Mouse (Mus musculus): ENCODE data around the gene Ift81.

The Ift81 gene

GRCm38 (mm10) chr5:122547810-122548209 lies 66.5 kb downstream of the Ift81 start:
- DNase-seq (ENCODE audit: extremely low spot score): no peak

- DNase-seq (ENCODE audit: extremely low spot score): no peak
Observed at GRCm38 (mm10) chr5:122547251-122547714, 67.0 kb downstream of the Ift81 start.

- DNase-seq (ENCODE audit: extremely low spot score): no peak
Observed at GRCm38 (mm10) chr5:122543392-122543791, 70.9 kb downstream of the Ift81 start.

GRCm38 (mm10) chr5:122541871-122542270 lies 72.4 kb downstream of the Ift81 start:
- DNase-seq (ENCODE audit: extremely low spot score): no peak

- no peak for DNase-seq (ENCODE audit: extremely low spot score)
Observed at GRCm38 (mm10) chr5:122538077-122538476, 76.2 kb downstream of the Ift81 start.

- DNase-seq (ENCODE audit: extremely low spot score): no peak
Observed at GRCm38 (mm10) chr5:122537654-122538053, 76.7 kb downstream of the Ift81 start.

- DNase-seq (ENCODE audit: extremely low spot score): no peak
Observed at GRCm38 (mm10) chr5:122533884-122534283, 80.4 kb downstream of the Ift81 start.

- no peak for DNase-seq (ENCODE audit: extremely low spot score)
Observed at GRCm38 (mm10) chr5:122529913-122530604, 84.3 kb downstream of the Ift81 start.

- DNase-seq (ENCODE audit: extremely low spot score): no peak
Observed at GRCm38 (mm10) chr5:122529316-122529715, 85.0 kb downstream of the Ift81 start.

GRCm38 (mm10) chr5:122528591-122528990 lies 85.7 kb downstream of the Ift81 start:
- DNase-seq (ENCODE audit: extremely low spot score): no peak

GRCm38 (mm10) chr5:122527761-122528160 lies 86.6 kb downstream of the Ift81 start:
- no peak for DNase-seq (ENCODE audit: extremely low spot score)

- no peak for DNase-seq (ENCODE audit: extremely low spot score)
Observed at GRCm38 (mm10) chr5:122526878-122527730, 87.2 kb downstream of the Ift81 start.

GRCm38 (mm10) chr5:122526405-122526804 lies 87.9 kb downstream of the Ift81 start:
- no peak for DNase-seq (ENCODE audit: extremely low spot score)

- no peak for DNase-seq (ENCODE audit: extremely low spot score)
Observed at GRCm38 (mm10) chr5:122525238-122525931, 88.9 kb downstream of the Ift81 start.

- DNase-seq (ENCODE audit: extremely low spot score): no peak
Observed at GRCm38 (mm10) chr5:122524854-122525237, 89.5 kb downstream of the Ift81 start.

GRCm38 (mm10) chr5:122524244-122524643 lies 90.1 kb downstream of the Ift81 start:
- no peak for DNase-seq (ENCODE audit: extremely low spot score)

GRCm38 (mm10) chr5:122521130-122521473 lies 93.2 kb downstream of the Ift81 start:
- no peak for DNase-seq (ENCODE audit: extremely low spot score)

GRCm38 (mm10) chr5:122520254-122521129 lies 93.8 kb downstream of the Ift81 start:
- no peak for DNase-seq (ENCODE audit: extremely low spot score)

GRCm38 (mm10) chr5:122519043-122519660 lies 95.2 kb downstream of the Ift81 start:
- DNase-seq (ENCODE audit: extremely low spot score): no peak

- DNase-seq (ENCODE audit: extremely low spot score): peak; percentile 56
Observed at GRCm38 (mm10) chr5:122518247-122518646, 96.1 kb downstream of the Ift81 start.

GRCm38 (mm10) chr5:122516901-122517300 lies 97.4 kb downstream of the Ift81 start:
- DNase-seq (ENCODE audit: extremely low spot score): no peak
